Mouse (Mus musculus) kidney, embryonic 14.5 days (tissue): ENCODE measurements at regions not wholly inside any gene's neighbourhood (a gene's known extent, or its start where the extent isn't known, plus 50 kb on each side); places are given as distances from the start of the nearest gene placed in this dataset.

Experiments used
- ATAC-seq: fragments of 200-750 bp; cut with Nextera tagmentation; 2 replicates; pipeline ENCODE4 v1.8.0; 2017; ENCODE audit warnings: moderate number of reproducible peaks, mild to moderate bottlenecking, moderate TSS enrichment, moderate library complexity; ENCODE audit not compliant: low FRiP score, low TSS enrichment
- H3K27ac ChIP-seq: fragments of 300-500 bp; sonication (generic); 2 replicates; pipeline ENCODE4 v1.5.1; 2014; ENCODE audit warnings: low read depth, mild to moderate bottlenecking, low read length, moderate library complexity, mixed read lengths
- H3K27me3 ChIP-seq: fragments of 300-500 bp; sonication (generic); 2 replicates; pipeline ENCODE4 v1.6.1; 2014; ENCODE audit warnings: mild to moderate bottlenecking, low read length; ENCODE audit not compliant: control insufficient read depth, insufficient read depth
- H3K36me3 ChIP-seq: fragments of 300-500 bp; sonication (generic); 2 replicates; pipeline ENCODE4 v1.6.1; 2014; ENCODE audit warnings: low read length, mixed read lengths; ENCODE audit not compliant: control insufficient read depth, insufficient read depth
- H3K4me1 ChIP-seq: fragments of 300-500 bp; sonication (generic); 2 replicates; pipeline ENCODE4 v1.6.1; 2014; ENCODE audit warnings: low read length, mixed read lengths; ENCODE audit not compliant: control insufficient read depth, insufficient read depth
- H3K4me2 ChIP-seq: fragments of 300-500 bp; sonication (generic); replicated peaks from 2 replicates; pipeline ENCODE4 v1.6.1; 2014; ENCODE audit warnings: low read depth, mild to moderate bottlenecking, low read length
- H3K4me3 ChIP-seq: fragments of 300-500 bp; sonication (generic); 2 replicates; pipeline ENCODE4 v1.5.1; 2014; ENCODE audit warnings: mild to moderate bottlenecking, low read length
- H3K9ac ChIP-seq: fragments of 300-500 bp; sonication (generic); 2 replicates; pipeline ENCODE4 v1.6.1; 2014; ENCODE audit warnings: low read depth, mild to moderate bottlenecking, low read length, moderate library complexity
- H3K9me3 ChIP-seq: fragments of 300-500 bp; sonication (generic); 2 replicates; pipeline ENCODE4 v1.6.1; 2016; ENCODE audit warnings: low read length; ENCODE audit not compliant: control insufficient read depth
- whole genome bisulfite sequencing: fragments of 180-500 bp; shearing (Covaris S2); extraction: QIAGEN DNeasy Blood & Tissue Kit; methylation state at CpG from one replicate; pipeline ENCODE4 v1.1.7; 2014; 5-methylcytosine and 5-hydroxymethylcytosine counted together

DNA sequence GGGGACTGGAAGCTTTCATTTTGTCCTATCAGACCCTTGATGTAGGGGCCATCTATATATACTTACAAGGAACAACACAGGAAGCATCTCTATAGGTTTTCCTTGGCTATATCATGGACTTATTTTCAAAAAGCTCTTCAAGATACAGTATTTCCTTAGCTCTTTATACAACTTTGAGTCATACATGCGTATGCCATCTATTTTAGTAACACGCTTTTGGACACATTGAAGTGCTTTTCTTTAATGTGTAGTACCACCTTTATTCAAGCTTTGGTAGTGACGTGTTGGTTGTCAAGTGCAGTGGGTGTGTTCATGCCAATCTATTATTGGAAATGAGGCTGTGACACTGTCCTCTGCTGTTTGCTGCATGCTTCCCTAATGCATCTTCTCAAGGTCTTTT, 202.1 kb upstream of the Cdh6 start:
- no peak for ATAC-seq
- no peaks in the 10 kb centered on the region for H3K27me3 ChIP-seq
- no peak overlapping the region for H3K4me2 ChIP-seq
- H3K4me3 ChIP-seq: no peak overlapping the region
- no peak overlapping the region for H3K9ac ChIP-seq
- WGBS: 92% methylated on average over 3 of the region's 3 CpGs
- no peak overlapping the region for H3K27ac ChIP-seq
- no peaks in the 10 kb centered on the region for H3K36me3 ChIP-seq
- no peaks in the 10 kb centered on the region for H3K4me1 ChIP-seq
- H3K9me3 ChIP-seq: no peaks in the 10 kb centered on the region

DNA sequence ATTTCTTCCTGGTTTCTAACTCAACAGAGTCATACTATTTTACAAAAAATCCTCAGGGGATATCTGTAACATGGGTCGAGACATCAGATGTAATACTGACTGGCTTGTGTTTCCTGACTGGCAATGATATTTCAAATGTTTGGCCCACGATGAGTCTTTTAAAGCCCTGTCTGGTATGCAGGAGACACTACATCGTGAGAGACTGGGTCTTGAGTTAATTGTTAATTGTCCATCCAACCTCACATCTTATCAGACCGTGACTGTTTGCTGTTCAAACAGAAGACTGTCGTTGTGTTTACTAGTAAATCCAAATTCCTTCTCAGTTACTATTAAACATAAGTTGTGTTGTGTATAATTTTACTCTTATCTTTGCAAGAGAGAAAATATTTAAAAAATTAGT, 195.3 kb upstream of the Cdh6 start:
- no peaks in the 10 kb centered on the region for H3K27me3 ChIP-seq
- ATAC-seq: no peak

DNA sequence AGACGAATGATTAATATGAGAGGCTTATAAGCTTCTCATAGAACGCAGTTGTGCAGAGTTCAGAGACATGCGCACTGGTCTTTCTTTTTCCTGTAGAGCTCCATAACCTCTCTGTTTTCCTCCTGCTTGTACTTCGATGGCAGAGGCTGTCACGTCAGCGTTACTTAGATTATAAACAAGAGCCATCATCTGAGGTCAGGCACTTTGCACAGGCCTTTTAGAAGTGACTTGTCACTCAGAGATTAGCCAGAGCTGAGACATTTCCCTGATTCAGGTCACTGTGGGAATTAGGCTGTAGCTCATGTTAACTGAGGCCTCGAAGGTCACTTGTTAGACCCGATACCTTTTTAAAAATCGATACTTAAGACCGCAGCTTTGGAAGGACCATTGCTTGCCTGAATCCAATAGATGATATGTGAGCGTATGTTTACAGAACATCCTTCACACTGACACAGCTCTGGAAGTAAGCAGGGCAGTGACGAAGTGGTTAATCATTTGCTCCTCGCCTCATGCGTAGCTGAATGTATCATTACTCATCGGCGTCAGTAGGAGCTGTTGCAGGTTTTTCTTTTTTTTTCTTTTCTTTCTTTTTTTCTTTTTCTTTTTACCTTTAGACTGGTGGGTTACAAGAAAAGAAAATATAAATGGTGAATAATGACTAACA, 193.9 kb upstream of the Cdh6 start:
- no peaks in the 10 kb centered on the region for H3K36me3 ChIP-seq
- peak overlapping the region; percentile 21 for H3K4me2 ChIP-seq
- no peaks in the 10 kb centered on the region for H3K4me1 ChIP-seq
- H3K27me3 ChIP-seq: no peaks in the 10 kb centered on the region
- H3K9ac ChIP-seq: no peak overlapping the region
- WGBS: 36% methylated on average over 16 of the region's 16 CpGs
- H3K9me3 ChIP-seq: no peaks in the 10 kb centered on the region
- no peak overlapping the region for H3K4me3 ChIP-seq
- H3K27ac ChIP-seq: no peak overlapping the region
- peak; percentile 84; the same call in 1 of the 2 replicates for ATAC-seq

More for the DNA sequence above, 195.3 kb upstream of the Cdh6 start:
- no peaks in the 10 kb centered on the region for H3K9me3 ChIP-seq
- no peak overlapping the region for H3K4me2 ChIP-seq
- H3K27ac ChIP-seq: no peak overlapping the region
- no peaks in the 10 kb centered on the region for H3K36me3 ChIP-seq
- 71% methylated on average over 5 of the region's 5 CpGs for WGBS
- no peaks in the 10 kb centered on the region for H3K4me1 ChIP-seq
- no peak overlapping the region for H3K9ac ChIP-seq
- H3K4me3 ChIP-seq: no peak overlapping the region

DNA sequence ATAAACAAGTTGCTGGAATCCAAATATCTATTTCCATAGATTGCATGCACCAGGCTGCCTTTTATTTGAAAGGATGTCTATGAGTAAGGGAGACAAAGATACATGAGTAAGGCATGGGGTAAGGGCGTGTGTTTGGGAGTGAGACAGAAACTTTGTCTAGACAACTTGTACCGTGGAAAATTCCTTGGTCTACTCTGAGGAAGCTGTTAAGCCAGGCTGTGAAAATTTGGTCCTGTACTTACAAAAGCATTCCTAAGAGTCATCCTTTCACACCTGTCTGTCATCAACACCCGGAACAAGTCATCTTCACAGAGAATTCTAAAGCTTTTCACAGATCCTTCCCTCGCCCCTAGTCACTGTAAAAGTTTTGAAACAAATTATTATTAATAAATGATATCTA, 193.1 kb upstream of the Cdh6 start:
- H3K9ac ChIP-seq: no peak overlapping the region
- WGBS: 56% methylated on average over 4 of the region's 4 CpGs
- H3K9me3 ChIP-seq: no peaks in the 10 kb centered on the region
- no peak overlapping the region for H3K4me2 ChIP-seq
- no peaks in the 10 kb centered on the region for H3K4me1 ChIP-seq
- ATAC-seq: no peak
- H3K4me3 ChIP-seq: no peak overlapping the region
- H3K27ac ChIP-seq: no peak overlapping the region
- H3K27me3 ChIP-seq: no peaks in the 10 kb centered on the region
- no peaks in the 10 kb centered on the region for H3K36me3 ChIP-seq

DNA sequence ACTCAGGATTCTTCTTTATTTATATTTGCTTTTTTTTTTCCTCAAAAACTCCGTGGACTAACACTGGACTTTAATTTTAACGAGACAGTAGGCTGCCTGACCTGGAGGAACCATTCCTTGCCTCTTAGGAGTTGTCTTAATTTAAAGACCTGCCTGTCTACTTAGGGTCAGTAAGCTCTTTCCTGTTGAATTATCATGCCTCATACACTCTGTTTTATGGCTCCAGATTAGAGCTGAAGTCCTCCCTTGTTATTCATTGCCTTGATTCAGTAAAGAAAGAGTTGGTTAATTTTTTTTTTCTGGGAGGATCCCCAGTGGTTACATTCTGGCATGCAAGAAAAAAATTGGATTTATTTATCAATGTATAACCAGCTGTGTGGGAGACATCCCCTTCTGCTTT, 187.3 kb upstream of the Cdh6 start:
- no peak overlapping the region for H3K4me3 ChIP-seq
- no peaks in the 10 kb centered on the region for H3K27me3 ChIP-seq
- no peaks in the 10 kb centered on the region for H3K9me3 ChIP-seq
- no peak overlapping the region for H3K9ac ChIP-seq
- H3K4me1 ChIP-seq: no peaks in the 10 kb centered on the region
- H3K27ac ChIP-seq: no peak overlapping the region
- H3K36me3 ChIP-seq: no peaks in the 10 kb centered on the region
- H3K4me2 ChIP-seq: no peak overlapping the region
- 11% methylated on average over 2 of the region's 2 CpGs for WGBS
- peak; percentile 49; the same call in 1 of the 2 replicates for ATAC-seq

GRCm38 (mm10) chr15:13359026-13359425, 185.6 kb upstream of the Cdh6 start:
- WGBS: 14% methylated on average over 1 of the region's 1 CpGs
- H3K4me2 ChIP-seq: no peak overlapping the region
- no peaks in the 10 kb centered on the region for H3K27me3 ChIP-seq
- H3K4me3 ChIP-seq: no peak overlapping the region
- no peak for ATAC-seq
- H3K9ac ChIP-seq: no peak overlapping the region
- H3K4me1 ChIP-seq: no peaks in the 10 kb centered on the region
- H3K9me3 ChIP-seq: no peaks in the 10 kb centered on the region
- no peak overlapping the region for H3K27ac ChIP-seq
- H3K36me3 ChIP-seq: no peaks in the 10 kb centered on the region

GRCm38 (mm10) chr15:13350321-13350720, 176.8 kb upstream of the Cdh6 start:
- H3K27ac ChIP-seq: no peak overlapping the region
- H3K4me1 ChIP-seq: no peaks in the 10 kb centered on the region
- no peak overlapping the region for H3K9ac ChIP-seq
- no peaks in the 10 kb centered on the region for H3K27me3 ChIP-seq
- 64% methylated on average over 3 of the region's 3 CpGs for WGBS
- ATAC-seq: no peak
- no peaks in the 10 kb centered on the region for H3K36me3 ChIP-seq
- H3K4me3 ChIP-seq: no peak overlapping the region
- no peak overlapping the region for H3K4me2 ChIP-seq
- H3K9me3 ChIP-seq: no peaks in the 10 kb centered on the region

DNA sequence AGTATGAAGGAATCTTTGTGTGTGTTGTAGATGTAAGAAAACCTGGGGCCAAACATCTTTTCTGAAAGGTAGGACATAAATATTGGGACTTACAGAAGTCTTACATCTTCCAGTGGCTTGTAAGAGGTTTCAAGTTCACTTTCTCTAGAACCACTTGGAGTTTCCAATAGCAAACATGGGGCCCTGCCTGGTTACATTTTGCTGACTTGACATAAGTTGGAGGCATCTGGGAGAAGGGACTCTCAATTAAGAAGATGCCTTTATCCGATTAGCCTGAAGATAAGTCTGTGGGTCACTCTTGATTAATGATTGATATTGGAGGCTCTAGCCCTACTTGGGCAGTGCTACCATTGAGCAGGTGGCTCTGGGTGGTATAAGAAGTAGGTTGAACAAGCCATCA, 162.9 kb upstream of the Cdh6 start:
- no peak overlapping the region for H3K4me3 ChIP-seq
- no peaks in the 10 kb centered on the region for H3K27me3 ChIP-seq
- H3K27ac ChIP-seq: no peak overlapping the region
- H3K4me2 ChIP-seq: no peak overlapping the region
- H3K9me3 ChIP-seq: no peaks in the 10 kb centered on the region
- WGBS: 89% methylated on average over 1 of the region's 1 CpGs
- no peak overlapping the region for H3K9ac ChIP-seq
- no peak for ATAC-seq
- H3K36me3 ChIP-seq: no peaks in the 10 kb centered on the region
- no peaks in the 10 kb centered on the region for H3K4me1 ChIP-seq

DNA sequence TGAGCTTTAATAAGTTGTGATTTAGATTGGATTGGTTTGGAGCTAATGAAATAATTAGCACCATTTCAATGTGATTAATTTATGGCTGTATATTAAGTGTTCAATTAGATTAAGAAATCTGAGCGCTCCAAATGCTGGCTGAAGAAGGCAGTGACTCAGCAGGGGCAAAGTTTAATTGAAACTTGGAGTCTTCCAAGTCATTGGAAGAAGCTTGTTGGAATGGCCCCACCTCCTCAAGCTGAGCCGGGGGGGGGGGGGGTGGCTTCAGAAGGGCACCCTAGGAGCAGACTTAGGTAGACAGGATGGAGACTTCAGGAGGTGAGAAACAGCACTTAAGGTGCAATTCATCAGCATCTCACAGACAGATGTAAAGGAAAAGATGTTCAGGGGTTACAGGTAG, 151.0 kb upstream of the Cdh6 start:
- no peaks in the 10 kb centered on the region for H3K9me3 ChIP-seq
- no peaks in the 10 kb centered on the region for H3K4me1 ChIP-seq
- no peaks in the 10 kb centered on the region for H3K36me3 ChIP-seq
- no peaks in the 10 kb centered on the region for H3K27me3 ChIP-seq
- H3K27ac ChIP-seq: no peak overlapping the region
- WGBS: 59% methylated on average over 2 of the region's 2 CpGs
- no peak overlapping the region for H3K4me2 ChIP-seq
- ATAC-seq: no peak
- H3K4me3 ChIP-seq: no peak overlapping the region
- H3K9ac ChIP-seq: no peak overlapping the region
